Mouse (Mus musculus) lung, embryonic 16.5 days (tissue): ENCODE results near the gene Ing4. TPM values are rescaled to one million over a fixed set of nuclear protein-coding genes. Genes with fewer than 3 reads are reported as not detected.

Source experiments
- ATAC-seq: fragments of 200-750 bp; cut with Nextera tagmentation; 2 replicates; pipeline ENCODE4 v1.8.0; 2017; ENCODE audit warnings: low read depth, mild to moderate bottlenecking, moderate library complexity
- H3K27ac ChIP-seq: fragments of 300-500 bp; sonication (generic); 2 replicates; pipeline ENCODE4 v1.5.1; 2014; ENCODE audit warnings: mild to moderate bottlenecking, control low read depth, low read length
- H3K27me3 ChIP-seq: fragments of 300-500 bp; sonication (generic); 2 replicates; pipeline ENCODE4 v1.6.1; 2014; ENCODE audit warnings: low read depth, low read length, mixed read lengths; ENCODE audit not compliant: control insufficient read depth, insufficient read depth
- H3K36me3 ChIP-seq: fragments of 300-500 bp; sonication (generic); 2 replicates; pipeline ENCODE4 v1.6.1; 2014; ENCODE audit warnings: low read length; ENCODE audit not compliant: control insufficient read depth, insufficient read depth
- H3K4me1 ChIP-seq: fragments of 300-500 bp; sonication (generic); replicated peaks from 2 replicates; pipeline ENCODE4 v1.6.1; 2014; ENCODE audit warnings: low read length, mixed read lengths; ENCODE audit not compliant: control insufficient read depth, insufficient read depth
- H3K4me2 ChIP-seq: fragments of 300-500 bp; sonication (generic); 2 replicates; pipeline ENCODE4 v1.6.1; 2014; ENCODE audit warnings: low read depth, low read length, control low read depth
- H3K4me3 ChIP-seq: fragments of 300-500 bp; sonication (generic); 2 replicates; pipeline ENCODE4 v1.5.1; 2014; ENCODE audit warnings: mild to moderate bottlenecking, low read length, control low read depth
- H3K9ac ChIP-seq: fragments of 300-500 bp; sonication (generic); 2 replicates; pipeline ENCODE4 v1.6.1; 2014; ENCODE audit warnings: low read length, control low read depth
- H3K9me3 ChIP-seq: fragments of 300-500 bp; sonication (generic); 2 replicates; pipeline ENCODE4 v1.6.1; 2016; ENCODE audit warnings: low read length; ENCODE audit not compliant: control insufficient read depth
- WGBS: fragments of 180-500 bp; shearing (Covaris S2); extraction: QIAGEN DNeasy Blood & Tissue Kit; methylation state at CpG from one replicate; pipeline ENCODE4 v1.1.7; 2014; 5-methylcytosine and 5-hydroxymethylcytosine counted together
- polyA plus RNA-seq: library from polyadenylated mRNA; unstranded; fragments of >200 nt; fragmentation: Nextera tagmentation; extraction: Ambion mirVana; gene quantifications from 2 replicates; pipeline ENCODE4 v1.2.1, GENCODE M21; 2015

The Ing4 gene
- polyA plus RNA-seq, 1 experiment from 2014 or later = 141 TPM

DNA sequence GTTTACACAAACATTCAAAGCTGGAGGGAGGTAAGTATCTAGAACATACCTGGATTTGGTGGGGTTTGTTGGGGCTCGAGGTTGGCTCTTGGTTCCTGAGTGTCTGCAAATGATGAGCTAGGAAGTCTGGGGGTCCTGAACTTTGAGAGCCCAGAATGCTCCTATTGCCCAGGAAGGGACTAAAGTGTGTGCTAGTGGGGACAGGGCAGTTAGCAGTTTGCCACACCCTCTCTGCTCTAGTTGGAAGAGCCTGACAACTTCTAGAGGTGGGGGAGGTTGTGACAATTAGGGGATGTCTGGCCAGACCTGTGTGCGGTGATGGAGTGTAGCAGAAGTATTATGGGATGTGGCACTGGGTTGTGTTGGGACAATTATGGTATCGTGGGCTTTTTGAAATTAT lies 55.3 kb downstream of the Ing4 start:
- Histone ChIP-seq H3K36me3 (peaks cover 5% of the 10 kb centered on the region; the same call in 1 of the 2 replicates), H3K9ac (no peak overlapping the region), H3K9me3 (no peaks in the 10 kb centered on the region), H3K4me2 (no peak overlapping the region), H3K27ac (peak overlapping the region; percentile 95), H3K4me1 (peaks cover 34% of the 10 kb centered on the region), H3K4me3 (no peak overlapping the region), H3K27me3 (no peaks in the 10 kb centered on the region)
- 37% methylated on average over 3 of the region's 3 CpGs for WGBS
- no peak for ATAC-seq

- H3K4me3 ChIP-seq = peak within 1 kb of the TSS; percentile 90
- peak within 1 kb of the TSS; percentile 92 for H3K9ac ChIP-seq
- WGBS = 2% methylated on average over 41 of the region's 45 CpGs
- no peaks in the 10 kb centered on the region for H3K9me3 ChIP-seq
- peak; percentile 81 for ATAC-seq
- peak within 1 kb of the TSS; percentile 95 for H3K27ac ChIP-seq
- peak within 1 kb of the TSS; percentile 95 for H3K4me2 ChIP-seq
- H3K36me3 ChIP-seq = peaks cover 10% of the 10 kb centered on the region
- H3K27me3 ChIP-seq = no peaks in the 10 kb centered on the region
- H3K4me1 ChIP-seq = peaks cover 32% of the 10 kb centered on the region
These were observed 56.1 kb downstream of the Ing4 start, which contains the start of gene Chd4 for GRCm38 (mm10) chr6:125095391-125096278. Gene Chd4, plus strand, starts transcription at chr6:125095981.

DNA sequence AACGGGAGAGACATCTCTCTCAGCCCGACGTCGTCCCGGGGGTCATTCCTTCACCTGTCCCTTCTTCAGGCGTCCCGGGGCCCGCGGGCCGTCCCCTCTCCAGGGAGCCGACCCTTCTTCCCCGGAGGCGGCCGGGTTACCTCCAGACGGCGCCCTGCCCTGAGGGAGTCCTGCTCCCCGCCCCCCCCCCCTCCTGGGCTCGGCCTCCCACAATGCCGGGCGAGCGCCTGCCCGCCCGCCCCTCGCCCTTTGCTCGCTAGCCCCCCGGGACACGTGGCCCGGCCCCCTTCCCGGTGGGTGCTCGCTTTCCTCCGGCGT lies 56.7 kb downstream of the Ing4 start:
- Histone ChIP-seq H3K4me2 (peak overlapping the region; percentile 95), H3K9ac (peak overlapping the region; percentile 92), H3K9me3 (no peaks in the 10 kb centered on the region), H3K4me3 (peak overlapping the region; percentile 90), H3K4me1 (peaks cover 30% of the 10 kb centered on the region), H3K36me3 (peaks cover 14% of the 10 kb centered on the region), H3K27me3 (no peaks in the 10 kb centered on the region), H3K27ac (peak overlapping the region; percentile 95)
- WGBS = 0% methylated on average over 15 of the region's 32 CpGs
- peak; percentile 20 for ATAC-seq

DNA sequence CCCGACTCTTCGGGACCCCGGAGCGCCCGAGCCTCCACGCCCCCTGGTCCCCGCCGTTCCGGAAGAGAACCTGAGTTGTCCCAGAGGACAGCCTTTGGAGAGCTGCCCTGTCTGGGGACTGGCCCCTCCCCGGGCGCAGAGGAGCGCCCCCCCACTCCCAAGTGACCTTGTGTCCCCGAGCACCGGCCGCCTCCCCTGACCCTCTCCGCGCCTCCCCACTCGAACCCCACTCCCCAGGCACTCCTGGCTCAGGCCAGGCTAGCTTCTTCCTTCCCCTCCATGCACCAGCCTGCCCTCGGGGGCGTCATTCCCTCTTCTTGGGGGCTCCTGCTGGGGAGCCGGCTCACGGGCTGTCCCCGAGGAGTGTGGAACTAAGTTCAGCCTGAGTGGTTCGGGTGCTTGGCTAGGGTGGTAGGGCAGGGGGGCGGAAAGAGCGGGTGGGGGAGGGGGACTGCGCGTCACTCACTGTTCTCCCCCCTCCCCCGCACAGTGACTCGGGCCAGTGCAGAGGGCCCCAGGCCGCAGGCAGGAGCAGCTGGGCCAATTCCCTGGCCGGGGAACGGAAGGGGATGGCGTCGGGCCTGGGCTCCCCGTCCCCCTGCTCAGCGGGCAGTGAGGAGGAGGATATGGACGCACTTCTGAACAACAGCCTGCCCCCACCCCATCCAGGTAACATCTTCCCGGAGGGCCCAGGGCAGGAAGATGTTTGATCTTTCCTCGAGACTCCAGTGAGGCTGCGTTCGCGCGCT lies 57.2 kb downstream of the Ing4 start:
- peak overlapping the region; percentile 95 for H3K4me2 ChIP-seq
- peaks cover 19% of the 10 kb centered on the region for H3K36me3 ChIP-seq
- no peaks in the 10 kb centered on the region for H3K9me3 ChIP-seq
- H3K27me3 ChIP-seq = no peaks in the 10 kb centered on the region
- ATAC-seq = peak; percentile 55
- H3K4me1 ChIP-seq = peaks cover 30% of the 10 kb centered on the region
- H3K9ac ChIP-seq = peak overlapping the region; percentile 92
- H3K4me3 ChIP-seq = peak overlapping the region; percentile 90
- peak overlapping the region; percentile 95 for H3K27ac ChIP-seq
- 0% methylated on average over 36 of the region's 44 CpGs for WGBS

GRCm38 (mm10) chr6:125097346-125097689 lies 57.8 kb downstream of the Ing4 start:
- peak overlapping the region; percentile 92 for H3K9ac ChIP-seq
- peak overlapping the region; percentile 95 for H3K4me2 ChIP-seq
- WGBS = under 1% methylated on average over 12 of the region's 12 CpGs
- peak overlapping the region; percentile 95 for H3K27ac ChIP-seq
- peak; percentile 4 for ATAC-seq
- H3K36me3 ChIP-seq = peaks cover 24% of the 10 kb centered on the region
- H3K4me1 ChIP-seq = peaks cover 30% of the 10 kb centered on the region
- H3K27me3 ChIP-seq = no peaks in the 10 kb centered on the region
- H3K9me3 ChIP-seq = no peaks in the 10 kb centered on the region
- peak overlapping the region; percentile 90 for H3K4me3 ChIP-seq

GRCm38 (mm10) chr6:125097951-125098350 lies 58.4 kb downstream of the Ing4 start:
- no peaks in the 10 kb centered on the region for H3K9me3 ChIP-seq
- 31% methylated on average over 8 of the region's 8 CpGs for WGBS
- no peak overlapping the region for H3K27ac ChIP-seq

DNA sequence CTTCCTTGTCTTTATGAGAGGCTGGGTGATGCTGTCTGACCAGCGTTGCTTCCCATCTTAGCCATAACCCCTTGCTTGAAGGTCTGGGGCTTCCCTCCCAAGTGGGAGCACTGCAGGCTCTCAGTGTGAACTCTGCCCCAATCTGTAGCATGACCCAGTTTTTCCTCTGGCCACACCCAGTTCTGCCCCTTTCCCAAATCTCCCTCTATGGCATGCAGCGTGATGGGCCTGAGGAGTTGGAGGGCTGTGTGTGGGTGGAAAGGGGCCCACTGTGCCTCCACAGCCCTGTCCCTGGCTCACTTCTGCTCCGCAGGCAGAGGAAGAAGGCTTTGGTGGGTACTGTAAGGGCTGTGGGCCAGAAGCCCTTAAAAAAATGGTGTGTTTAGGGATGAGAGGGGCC lies 59.0 kb downstream of the Ing4 start:
- Histone ChIP-seq H3K4me2 (peak overlapping the region; percentile 95), H3K9ac (peak overlapping the region; percentile 92), H3K9me3 (no peaks in the 10 kb centered on the region), H3K27me3 (no peaks in the 10 kb centered on the region), H3K4me1 (peaks cover 30% of the 10 kb centered on the region), H3K4me3 (peak overlapping the region; percentile 90), H3K27ac (no peak overlapping the region), H3K36me3 (peaks cover 33% of the 10 kb centered on the region)
- WGBS = 42% methylated on average over 3 of the region's 3 CpGs
- no peak for ATAC-seq

More at GRCm38 (mm10) chr6:125097951-125098350, 58.4 kb downstream of the Ing4 start:
- Histone ChIP-seq H3K4me1 (peaks cover 30% of the 10 kb centered on the region), H3K4me2 (peak overlapping the region; percentile 95), H3K27me3 (no peaks in the 10 kb centered on the region), H3K4me3 (peak overlapping the region; percentile 90), H3K36me3 (peaks cover 31% of the 10 kb centered on the region), H3K9ac (peak overlapping the region; percentile 92)
- no peak for ATAC-seq
